Mouse (Mus musculus): ENCODE measurements around the gene Gtpbp6. TPM values are rescaled to one million over a fixed set of nuclear protein-coding genes. Genes with fewer than 3 reads are reported as not detected.
"Not testable (repeated sequence)": the region's sequence is repeated elsewhere in the genome, so short reads cannot be mapped to it uniquely, and the experiment has no call there.

The Gtpbp6 gene
- total RNA-seq, 2 experiments from 2014 or later = 24.5 to 29.1 TPM

- no peak for DNase-seq (ENCODE audit: low spot score in 2 of 2)
Measured at GRCm38 (mm10) chr5:110100921-110101631, 6.9 kb downstream of the Gtpbp6 start.

GRCm38 (mm10) chr5:110099656-110100580 is 8.1 kb downstream of the Gtpbp6 start, which contains the start of gene Plcxd1:
Gene Plcxd1 (plus strand): TSS chr5:110099969.
- no peak for DNase-seq (ENCODE audit: low spot score in 2 of 2)

GRCm38 (mm10) chr5:110098991-110099477 is 9.0 kb downstream of the Gtpbp6 start:
- no peak for DNase-seq (ENCODE audit: low spot score in 2 of 2)

GRCm38 (mm10) chr5:110094847-110095213 is 13.2 kb downstream of the Gtpbp6 start:
- DNase-seq (ENCODE audit: low spot score in 2 of 2) = no peak

- DNase-seq (ENCODE audit: low spot score in 2 of 2) = peak; percentile 38 to 79
Measured at GRCm38 (mm10) chr5:110094030-110094846, 13.8 kb downstream of the Gtpbp6 start, which contains the start of gene Gm35315. Gene Gm35315 (minus strand): TSS chr5:110094420.

- DNase-seq (ENCODE audit: low spot score in 2 of 2) = no peak
Measured at GRCm38 (mm10) chr5:110091546-110091945, 16.5 kb downstream of the Gtpbp6 start.

GRCm38 (mm10) chr5:110086161-110086866 is 21.7 kb downstream of the Gtpbp6 start:
- no peak for DNase-seq (ENCODE audit: low spot score in 2 of 2)

- DNase-seq (ENCODE audit: low spot score in 2 of 2) = no peak
Measured at GRCm38 (mm10) chr5:110082961-110083360, 25.0 kb downstream of the Gtpbp6 start.

- DNase-seq (ENCODE audit: low spot score in 2 of 2) = not testable (repeated sequence)
Measured at GRCm38 (mm10) chr5:110072413-110072812, 35.6 kb downstream of the Gtpbp6 start, which contains the start of gene Gm17655. Gene Gm17655 (minus strand): TSS chr5:110072513.

- DNase-seq (ENCODE audit: low spot score in 2 of 2) = peak; percentile 56 to 78
Measured at GRCm38 (mm10) chr5:110057637-110058408, 50.2 kb downstream of the Gtpbp6 start.

Other genes starting within 250 kb of the Gtpbp6 start
- 1 to 10 TPM; 6.1 to 6.3 TPM for gene Gm15446, start 184.8 kb downstream of the Gtpbp6 start, total RNA-seq (2021)
- 10 to 100 TPM; 10.8 to 14.7 TPM for gene Zfp932, start 111.7 kb downstream of the Gtpbp6 start, total RNA-seq (2021)
- 1 to 10 TPM; 2.8 to 3.9 TPM for gene Gm17655, start 35.7 kb downstream of the Gtpbp6 start, total RNA-seq (2021)
- gene Gm35315, start 13.8 kb downstream of the Gtpbp6 start, total RNA-seq (2021) = under 1 TPM; 0.23 to 0.29 TPM
- not detected for gene Plcxd1, start 8.2 kb downstream of the Gtpbp6 start, total RNA-seq (2021)
- 1 to 10 TPM; 2.9 to 4.1 TPM for gene Zfp605, start 1.9 kb upstream of the Gtpbp6 start, total RNA-seq (2021)
- 10 to 100 TPM; 24.8 to 27.6 TPM for gene Chfr, start 27.6 kb upstream of the Gtpbp6 start, total RNA-seq (2021)
- 10 to 100 TPM; 43.8 to 46.8 TPM for gene Golga3, start 68.5 kb upstream of the Gtpbp6 start, total RNA-seq (2021)
- 10 to 100 TPM; 35.1 to 40.3 TPM for gene Ankle2, start 122.8 kb upstream of the Gtpbp6 start, total RNA-seq (2021)
- 10 to 100 TPM; 25.1 to 29.8 TPM for gene Pgam5, start 161.7 kb upstream of the Gtpbp6 start, total RNA-seq (2021)
- 10 to 100 TPM; 22.4 to 23.5 TPM for gene Pxmp2, start 178.0 kb upstream of the Gtpbp6 start, total RNA-seq (2021)
- gene Pole, start 178.1 kb upstream of the Gtpbp6 start, total RNA-seq (2021) = 10 to 100 TPM; 14.3 to 15.0 TPM
- gene P2rx2, start 235.0 kb upstream of the Gtpbp6 start, total RNA-seq (2021) = not detected
- gene Lrcol1, start 236.5 kb upstream of the Gtpbp6 start, total RNA-seq (2021) = not detected

All from gastrocnemius, postnatal 4 days (tissue).